Mouse (Mus musculus): ENCODE measurements around the gene Ltb.

GRCm38 (mm10) chr17:35201787-35202186, 7.5 kb downstream of the Ltb start, which contains the start of gene Tnf:
- TF ChIP-seq POLR2A (IDR thresholded peaks at IDR 0.05; ENCODE audit: extremely low read depth, insufficient read depth, low read length) (no peak), CTCF (IDR thresholded peaks at IDR 0.05; ENCODE audit: extremely low read depth, insufficient read depth, low read length) (no peak)
